Mouse (Mus musculus) gastrocnemius, postnatal 4 days (tissue): ENCODE measurements around the gene Lrrc7. TPM values are rescaled to one million over a fixed set of nuclear protein-coding genes. Genes with fewer than 3 reads are reported as not detected.

ENCODE experiments used
- DNase-seq, 2 experiments: peaks; one replicate each; pipeline ENCODE4 v3.0.0; 2021 to 2022; ENCODE audit warnings: low spot score in 2 of 2, mixed read lengths in 2 of 2
- long read RNA-seq, 2 experiments: library from polyadenylated mRNA; stranded (forward); transcript quantifications; one replicate each; pipeline ENCODE4 v2.0.0; 2021
- total RNA-seq, 2 experiments: library from RNA; stranded (reverse); gene quantifications; 2 replicates each; pipeline ENCODE4 v1.2.3; 2021

Lrrc7 gene
- under 1 TPM; 0.05 to 0.10 TPM for total RNA-seq
- long read RNA-seq, experiment 1 = 0 reads
- long read RNA-seq, experiment 2, partial matches to known transcripts = 0 of 1 reads
- long read RNA-seq, experiment 2, other reads (novel, unspliced or antisense) = 1 of 1 reads

DNA sequence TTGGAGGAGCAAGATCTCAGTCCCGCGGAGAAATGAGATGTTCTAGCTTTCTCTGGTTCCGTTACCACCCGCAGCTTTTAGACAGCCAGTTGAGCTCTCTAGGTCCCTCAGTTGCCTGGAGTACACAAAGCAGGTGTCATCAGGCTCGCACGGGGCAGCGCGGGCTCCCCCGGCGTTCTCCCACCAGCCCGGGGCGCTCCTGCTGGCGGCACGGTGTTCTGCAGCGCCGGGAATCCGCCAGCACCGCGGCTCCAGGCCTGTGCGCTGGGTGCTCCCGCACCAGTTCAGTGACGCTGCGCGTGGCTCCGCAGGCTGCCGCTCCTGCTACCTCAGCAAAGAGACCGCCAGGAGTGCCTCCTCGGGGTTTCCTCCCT, at the start of gene Lrrc7:
Lrrc7 (minus strand) TSS at position 235 of the 374 bp plus-strand sequence.
- DNase-seq = peak in 1 of 2 experiments; percentile 9

DNA sequence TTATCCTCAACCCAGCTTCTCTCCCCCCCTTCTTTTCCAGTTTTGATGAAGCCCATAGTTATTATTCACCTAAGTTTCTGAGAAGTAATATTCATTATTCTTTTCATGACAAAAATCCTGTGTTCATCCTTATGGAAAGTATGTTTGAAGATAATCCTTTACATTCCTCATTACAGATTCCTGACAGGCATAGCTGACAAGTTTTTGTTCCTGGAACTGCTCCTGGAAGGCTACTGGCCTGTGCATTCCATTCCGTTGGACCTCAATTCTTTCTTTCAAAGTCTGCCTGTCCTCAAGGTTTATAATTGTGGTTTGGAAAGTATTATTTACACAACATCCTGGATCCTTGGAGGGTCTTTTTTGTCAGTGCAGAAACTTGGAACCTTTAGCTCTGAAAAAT, 45.0 kb upstream of the Lrrc7 start:
- no peak for DNase-seq

DNA sequence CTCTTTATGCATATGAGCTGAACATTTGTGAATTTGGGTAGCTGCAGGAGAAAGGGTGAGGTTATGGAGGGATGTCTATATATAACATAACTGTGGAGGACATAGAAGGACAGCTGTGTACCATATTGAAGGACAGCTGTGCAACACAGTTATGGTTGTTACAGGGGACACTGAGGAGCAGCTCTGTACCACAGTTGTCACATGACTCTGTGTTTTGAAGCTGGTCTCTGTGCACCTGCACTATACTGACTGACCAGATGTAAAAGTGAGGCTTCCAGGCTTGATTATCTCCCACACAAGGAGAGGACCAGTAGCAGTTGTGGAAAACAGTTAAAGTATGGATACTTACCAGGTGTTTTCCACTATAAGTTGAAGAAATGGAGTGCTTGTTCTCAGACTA, 43.3 kb upstream of the Lrrc7 start:
- DNase-seq = no peak

DNA sequence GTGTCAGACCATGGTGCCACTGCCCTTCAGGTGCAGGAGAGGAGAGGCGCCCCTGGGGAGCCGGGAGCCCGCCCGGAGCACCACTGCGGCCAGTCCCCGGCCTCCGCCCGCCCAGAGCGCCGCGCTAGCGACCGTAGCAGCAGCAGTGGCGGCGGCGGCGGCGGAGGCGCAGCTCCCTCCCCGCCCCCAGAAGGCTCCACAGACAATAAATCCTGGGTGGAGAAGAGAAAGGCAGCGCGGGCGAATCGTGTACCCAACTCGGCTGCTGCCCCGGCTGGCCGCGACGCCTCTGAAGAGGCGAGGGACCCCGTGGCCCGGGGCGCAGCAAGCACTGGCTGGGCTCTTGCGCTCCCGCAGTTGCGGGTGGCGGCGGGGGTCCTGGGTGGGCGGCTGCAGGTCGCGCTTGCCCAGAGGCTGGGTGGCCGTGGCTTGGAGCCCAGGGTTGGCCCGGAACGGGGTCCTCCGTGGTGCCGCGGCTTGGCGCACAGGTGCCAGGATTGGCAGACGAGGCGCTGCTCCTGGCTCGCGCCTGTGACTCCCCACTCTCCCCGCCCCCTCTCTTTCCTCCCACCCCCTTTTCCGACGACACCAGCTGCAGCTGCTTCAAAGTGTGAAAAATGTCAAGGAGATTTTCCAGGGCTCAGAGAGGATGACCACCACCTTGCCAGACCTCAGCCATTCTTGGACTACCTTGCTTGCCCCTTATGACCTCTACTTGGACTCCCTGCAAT, 600 bp downstream of the Lrrc7 start:
- peak in 1 of 2 experiments; percentile 18 for DNase-seq

DNA sequence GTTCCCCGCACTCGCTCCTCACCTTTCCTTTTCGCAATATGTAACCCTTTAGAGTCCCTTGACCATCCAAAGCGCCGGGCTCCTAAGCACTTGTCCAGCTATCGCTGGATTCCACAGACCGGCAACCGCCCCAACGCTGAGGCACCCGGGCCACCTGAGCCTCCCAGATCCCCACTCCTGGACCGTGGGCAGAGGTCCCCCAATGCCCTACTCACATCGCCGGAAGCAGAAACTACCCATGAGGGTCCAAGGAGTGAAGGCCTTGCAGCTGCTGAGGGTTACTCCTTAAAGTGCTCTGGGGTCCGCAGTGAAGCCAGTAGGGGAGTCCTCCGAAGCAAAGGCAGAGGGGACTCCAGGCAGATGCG, 1.1 kb downstream of the Lrrc7 start:
- no peak for DNase-seq

DNA sequence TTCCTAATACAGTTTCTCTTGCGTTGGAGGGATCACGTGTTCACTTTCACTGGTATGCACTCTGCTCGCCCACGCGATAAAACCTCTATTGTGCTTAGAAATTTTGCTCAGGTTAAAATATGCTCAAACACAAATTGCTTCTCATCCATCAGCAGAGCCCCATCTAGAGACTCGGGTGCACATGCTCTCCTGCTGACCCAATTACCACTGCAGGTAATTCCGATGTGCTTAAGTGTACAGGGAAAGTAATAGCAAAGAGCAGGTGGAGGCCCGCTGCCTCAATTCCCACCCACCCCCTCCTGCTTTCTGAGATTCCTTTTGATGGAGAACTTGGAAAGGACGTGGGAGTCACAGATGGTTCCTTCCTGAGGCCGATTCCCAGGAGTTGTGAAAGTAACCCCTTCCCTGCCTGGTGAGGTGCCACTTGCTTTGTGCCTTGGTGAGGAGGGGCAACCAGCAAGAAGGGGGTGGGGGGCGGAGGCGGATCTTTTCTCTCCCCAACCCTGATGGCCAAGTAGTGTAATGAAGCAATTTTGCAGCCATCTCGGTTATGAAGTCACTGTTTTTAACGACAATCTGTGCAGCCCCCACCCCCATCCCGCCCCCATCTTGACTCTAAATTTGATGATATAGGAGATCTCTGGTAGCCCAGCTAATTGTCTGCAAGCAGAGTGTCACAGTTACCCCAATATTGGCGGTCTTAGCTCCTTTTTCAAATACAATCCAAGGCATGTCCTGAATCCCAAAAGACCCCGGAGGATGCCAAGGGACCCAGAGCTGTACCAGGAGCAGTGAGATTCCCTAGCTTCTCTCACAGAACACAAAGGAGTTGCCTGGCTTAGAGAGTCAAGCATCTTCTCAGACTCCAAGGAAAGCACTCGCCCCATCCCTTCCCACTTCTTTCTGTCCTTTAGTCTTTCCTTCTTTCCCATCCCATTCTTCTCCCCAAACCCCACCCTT, 2.0 kb downstream of the Lrrc7 start:
- no peak for DNase-seq

DNA sequence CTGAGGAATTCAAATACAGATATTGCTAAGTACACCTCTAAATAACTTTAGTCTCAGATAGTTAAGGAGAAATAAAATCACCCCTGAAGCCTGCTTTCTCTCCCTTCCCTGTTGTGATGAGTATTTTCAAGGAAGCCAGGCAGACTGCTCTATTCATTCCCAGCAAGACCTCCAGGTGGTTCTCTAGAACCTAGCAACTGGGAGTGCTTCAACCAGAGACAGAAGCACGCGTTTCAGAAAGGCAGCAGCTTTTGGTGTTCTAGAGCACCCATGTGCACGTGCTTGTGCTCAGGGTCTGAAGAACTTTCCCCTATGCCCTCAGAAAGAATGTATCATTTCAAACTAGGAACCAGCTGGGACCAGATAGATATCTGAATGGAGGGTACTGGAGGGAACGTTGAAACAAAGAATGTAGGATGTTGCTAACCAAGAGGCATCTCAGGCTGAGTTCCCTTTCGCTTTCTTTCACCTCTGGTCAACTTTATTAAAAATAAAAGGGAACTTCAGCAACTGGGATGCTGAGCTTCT, 2.8 kb downstream of the Lrrc7 start:
- no peak for DNase-seq

DNA sequence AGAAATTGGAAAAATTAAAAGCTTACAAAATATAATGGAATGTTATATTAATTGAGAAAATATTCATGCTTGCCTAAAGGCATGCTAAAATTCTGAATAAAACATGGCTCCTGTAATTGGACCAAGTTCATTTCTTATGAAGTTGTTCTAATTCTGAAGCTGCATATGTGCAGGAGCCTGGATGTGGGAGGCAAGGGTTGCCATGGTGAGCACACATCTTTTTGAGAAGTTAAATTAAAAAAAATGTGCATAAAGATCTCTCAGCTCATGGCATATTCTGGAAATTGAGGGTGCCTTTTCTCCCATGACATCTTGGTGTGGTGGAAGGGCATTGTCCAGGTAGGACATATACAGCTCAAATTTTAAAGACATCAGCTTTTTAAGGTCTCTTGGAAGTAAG, 3.4 kb downstream of the Lrrc7 start:
- DNase-seq = no peak

DNA sequence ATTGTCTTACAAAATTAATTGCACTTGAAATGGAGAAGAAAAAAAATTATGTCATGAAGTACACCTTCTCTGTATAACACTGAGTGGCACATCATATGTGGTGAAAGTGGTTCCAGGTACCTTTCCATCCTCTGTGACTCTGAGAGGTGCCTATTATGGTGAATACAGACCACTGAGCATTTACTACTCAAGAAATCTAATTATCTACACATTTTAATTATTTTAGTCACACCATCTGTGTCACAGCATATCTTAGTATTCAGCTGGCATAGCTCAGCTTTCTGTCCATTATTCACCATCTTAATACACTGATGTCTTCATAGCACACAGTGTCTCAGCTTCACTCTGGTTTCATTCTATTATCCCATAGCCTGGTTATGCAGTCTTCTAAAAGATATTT, 7.7 kb downstream of the Lrrc7 start:
- no peak for DNase-seq

DNA sequence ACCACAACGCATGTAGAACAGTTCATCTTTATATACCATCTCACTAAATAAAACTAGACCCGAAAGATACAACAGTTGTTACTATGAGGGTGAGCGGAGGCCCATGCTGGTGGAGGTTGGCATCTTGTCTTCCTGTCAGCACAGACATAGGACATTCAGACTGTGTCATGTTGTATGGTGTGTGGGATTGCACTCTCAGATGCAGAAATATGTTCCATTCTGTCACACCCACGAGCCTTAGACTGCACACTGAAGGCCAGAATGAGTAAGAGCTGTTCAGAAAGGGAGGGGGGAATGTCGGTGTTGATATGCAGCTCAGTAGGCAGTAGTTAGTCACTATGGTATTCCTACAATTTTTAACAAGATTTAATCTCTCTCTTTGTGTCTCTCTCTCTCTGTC, 9.9 kb downstream of the Lrrc7 start:
- no peak for DNase-seq

DNA sequence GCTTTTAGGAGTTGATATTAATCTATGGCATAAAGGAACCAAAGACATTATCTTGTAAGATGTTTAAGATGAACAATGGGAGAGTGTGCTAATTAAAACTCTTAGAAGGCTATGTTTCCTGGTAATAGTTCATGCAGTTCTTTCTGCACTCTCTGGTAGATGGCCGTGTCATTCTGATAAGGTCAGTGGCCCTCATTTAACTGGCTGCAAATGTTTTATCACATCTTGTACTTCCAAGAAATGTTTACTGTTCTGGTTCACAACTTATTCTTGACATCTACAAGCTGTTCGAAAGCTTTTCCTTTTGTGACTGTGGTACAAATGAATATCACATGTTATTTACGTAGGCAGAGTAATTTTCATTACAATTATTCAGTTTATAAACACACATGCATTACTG, 18.5 kb downstream of the Lrrc7 start:
- DNase-seq = no peak

DNA sequence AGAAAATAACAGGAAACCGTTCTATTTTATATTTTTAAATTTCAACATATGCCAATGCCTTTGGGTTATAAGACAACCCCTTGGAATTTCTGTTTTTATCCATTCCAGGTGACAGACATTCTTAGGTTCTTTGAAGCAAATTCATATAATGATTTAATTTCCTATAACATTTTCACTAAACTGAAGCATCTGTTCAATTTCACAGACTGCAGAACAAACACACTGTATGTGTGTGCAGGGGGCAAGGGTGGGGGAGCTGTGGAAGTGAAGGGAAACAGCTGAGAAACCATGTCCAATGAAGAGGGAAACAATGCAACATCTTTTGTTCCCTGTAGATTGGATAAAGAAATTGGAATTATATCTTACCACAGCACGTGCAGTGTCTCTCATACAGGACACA, 29.2 kb downstream of the Lrrc7 start:
- no peak for DNase-seq

DNA sequence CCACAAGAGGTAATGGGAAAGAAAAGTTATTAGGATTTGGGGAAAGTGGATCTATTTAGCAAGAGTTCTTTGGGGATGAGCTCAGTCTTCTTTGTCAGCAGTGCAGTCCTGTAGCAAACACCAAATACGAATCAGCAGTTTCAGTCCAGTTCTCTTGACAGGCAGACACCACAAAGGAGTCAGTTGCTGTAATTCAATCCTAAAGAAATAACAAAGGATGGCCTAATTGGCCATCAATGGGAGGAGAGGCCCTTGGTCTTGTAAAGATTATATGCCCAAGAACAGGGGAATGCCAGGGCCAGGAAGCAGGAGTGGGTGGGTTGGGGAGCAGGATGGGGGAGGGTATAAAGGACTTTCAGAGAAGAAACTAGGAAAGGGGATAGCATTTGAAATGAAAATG, 33.5 kb downstream of the Lrrc7 start:
- DNase-seq = no peak

DNA sequence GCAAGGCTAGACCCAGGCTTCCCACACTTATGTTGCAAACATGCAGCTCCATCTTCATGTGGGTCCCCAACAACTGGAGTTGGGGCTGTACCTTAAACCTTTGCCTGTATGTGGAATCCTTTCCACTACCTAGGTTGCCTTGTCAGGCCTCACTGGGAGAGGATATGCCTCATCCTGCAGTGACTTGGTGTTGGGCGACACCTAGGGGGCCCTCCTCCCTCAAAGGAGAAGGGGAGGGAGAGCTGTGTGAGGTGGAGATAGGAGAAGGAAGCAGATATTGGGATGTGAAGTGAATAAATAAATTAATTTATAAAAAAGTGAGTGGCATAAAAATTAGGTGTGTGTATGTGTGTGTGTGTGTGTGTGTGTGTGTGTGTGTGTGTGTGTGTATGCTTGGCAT, 68.3 kb downstream of the Lrrc7 start:
- no peak for DNase-seq

DNA sequence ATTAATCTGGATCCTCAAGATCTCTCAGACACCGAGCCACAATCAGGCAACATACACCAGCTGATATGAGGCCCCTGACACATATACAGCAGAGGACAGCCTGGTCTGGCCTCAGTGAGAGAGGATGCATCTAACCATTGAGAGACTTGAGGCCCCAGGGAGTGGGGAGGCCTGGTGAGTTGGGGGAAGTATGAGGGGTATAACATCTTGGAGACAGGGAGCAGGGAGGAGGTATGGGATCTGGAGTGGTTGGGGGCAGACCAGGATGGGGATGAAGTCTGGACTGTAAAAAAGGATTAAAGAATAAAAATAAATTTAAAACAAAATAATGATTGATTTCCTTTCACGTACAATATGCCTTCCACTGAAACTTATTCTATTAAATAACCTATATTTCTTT, 82.3 kb downstream of the Lrrc7 start:
- no peak for DNase-seq

DNA sequence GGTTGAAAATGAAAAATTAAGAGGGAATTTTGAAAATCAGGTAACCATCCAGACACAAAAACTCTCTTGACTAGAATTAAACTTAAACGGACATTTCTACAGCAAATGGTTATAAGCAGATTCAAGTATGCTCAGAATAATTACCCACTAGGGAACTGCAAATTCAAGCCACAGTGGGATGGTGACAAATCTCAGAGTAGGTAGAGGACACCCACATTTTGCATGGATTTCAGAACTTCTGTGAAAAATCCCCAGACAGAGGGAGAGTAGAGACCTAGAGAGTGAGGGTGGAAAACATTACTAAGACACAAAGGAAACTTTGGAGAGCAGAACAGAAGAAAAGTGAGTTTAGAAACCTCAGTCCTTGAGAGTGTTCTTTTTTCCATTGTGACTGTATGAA, 161.4 kb downstream of the Lrrc7 start:
- DNase-seq = no peak

DNA sequence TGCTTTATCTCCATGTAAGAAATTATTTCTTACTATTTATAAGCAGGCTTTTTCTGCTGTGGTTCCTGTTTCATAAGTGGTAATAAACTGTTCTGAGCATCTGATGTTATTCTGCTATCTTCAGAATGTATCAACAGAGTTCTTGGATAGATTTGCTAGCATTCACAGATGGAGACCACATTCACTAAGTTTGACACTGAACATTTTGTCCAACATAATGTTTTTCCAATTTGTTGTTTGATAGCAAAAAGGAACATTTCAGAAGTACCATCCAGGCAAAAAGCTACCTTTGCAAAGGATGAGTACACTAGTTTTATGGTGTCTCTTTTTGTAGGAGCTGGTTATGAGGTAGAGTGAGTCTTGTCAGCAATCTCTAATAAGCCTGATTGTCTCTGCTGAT, 170.5 kb downstream of the Lrrc7 start:
- no peak for DNase-seq

DNA sequence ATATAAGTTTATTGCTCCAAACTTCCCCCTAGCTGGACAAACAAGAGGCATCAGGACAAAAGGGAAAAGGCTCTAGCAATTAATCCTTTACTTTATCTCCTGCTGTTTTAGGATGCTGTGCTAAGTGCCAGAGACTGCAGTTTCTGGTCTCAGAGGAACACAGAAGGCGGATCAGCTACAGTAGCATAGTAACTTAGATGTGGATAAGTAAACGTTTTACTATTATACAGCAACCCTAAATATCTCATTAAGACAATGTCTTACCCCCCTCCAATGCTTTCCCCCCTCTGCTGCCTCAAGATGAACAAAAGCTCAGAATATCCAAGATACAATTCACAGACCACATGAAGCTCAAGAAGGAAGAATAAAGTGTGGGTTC, 174.0 kb downstream of the Lrrc7 start:
- DNase-seq = no peak

DNA sequence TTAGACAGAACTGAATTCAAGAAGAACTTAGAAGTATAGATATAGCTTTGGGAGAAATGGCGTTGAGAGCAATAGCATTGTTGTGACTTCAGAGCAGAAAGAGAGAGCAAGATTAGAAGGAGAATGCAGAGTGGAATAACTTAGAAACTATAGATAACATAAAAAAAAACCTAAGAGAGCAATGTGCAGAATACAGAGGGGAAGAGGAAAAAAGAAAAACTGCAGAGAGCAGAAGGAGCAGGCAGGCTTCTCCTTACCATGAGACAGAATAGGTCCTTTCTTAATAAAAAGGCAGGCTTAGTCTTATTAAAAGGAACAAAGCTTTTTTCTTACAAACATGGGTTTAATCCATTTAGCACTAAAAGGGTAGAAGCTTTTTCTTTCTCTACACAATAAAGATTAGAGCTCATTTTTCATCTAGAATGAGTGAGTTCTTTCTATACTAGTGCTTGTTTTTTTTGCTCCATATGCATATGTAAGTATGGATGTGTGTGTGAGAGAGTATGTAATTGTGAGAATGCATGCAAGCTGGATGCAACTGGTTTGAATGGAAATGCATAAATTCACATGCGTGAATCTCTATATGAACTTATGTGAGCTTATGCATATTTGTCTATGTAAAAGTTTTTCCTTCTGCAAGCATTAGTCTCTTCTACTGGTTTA, 174.5 kb downstream of the Lrrc7 start:
- DNase-seq = no peak

DNA sequence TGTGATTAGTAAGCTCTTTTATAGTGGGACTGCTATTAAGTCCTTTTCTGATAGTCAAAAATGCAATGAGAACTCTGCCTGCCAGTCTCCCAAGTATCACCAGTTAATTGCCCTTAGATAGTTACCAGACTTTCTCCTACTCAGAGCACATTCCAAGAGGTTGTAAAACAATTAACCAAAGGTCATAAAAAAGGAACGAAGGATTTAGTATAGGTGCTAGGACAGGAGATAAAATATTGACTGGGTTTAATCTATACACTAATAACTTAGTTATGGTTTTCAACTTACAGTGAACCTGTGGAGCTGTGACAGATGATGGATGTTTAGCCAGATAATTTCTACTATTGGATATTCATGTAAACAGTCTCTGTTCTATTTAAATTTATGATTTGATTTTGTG, 175.2 kb downstream of the Lrrc7 start:
- no peak for DNase-seq

DNA sequence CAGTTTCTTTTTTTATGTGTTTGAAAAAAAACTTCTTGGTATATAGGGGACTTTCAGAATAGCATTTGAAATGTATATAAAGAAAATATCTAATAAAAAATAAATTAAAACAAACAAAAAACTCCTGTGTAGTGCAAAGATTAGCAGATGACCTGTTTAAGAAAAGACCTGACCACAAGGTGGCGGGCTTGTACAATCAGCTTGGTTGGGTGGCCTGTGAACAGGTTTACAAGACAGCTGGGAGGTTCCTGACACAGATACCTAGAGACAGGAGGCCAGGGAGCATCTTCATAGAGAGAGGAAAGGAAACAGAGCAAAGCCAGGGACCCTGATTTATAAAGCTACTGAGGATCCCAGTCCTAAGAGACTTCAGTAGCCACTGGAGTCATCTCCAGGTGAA, 186.1 kb downstream of the Lrrc7 start:
- no peak for DNase-seq

DNA sequence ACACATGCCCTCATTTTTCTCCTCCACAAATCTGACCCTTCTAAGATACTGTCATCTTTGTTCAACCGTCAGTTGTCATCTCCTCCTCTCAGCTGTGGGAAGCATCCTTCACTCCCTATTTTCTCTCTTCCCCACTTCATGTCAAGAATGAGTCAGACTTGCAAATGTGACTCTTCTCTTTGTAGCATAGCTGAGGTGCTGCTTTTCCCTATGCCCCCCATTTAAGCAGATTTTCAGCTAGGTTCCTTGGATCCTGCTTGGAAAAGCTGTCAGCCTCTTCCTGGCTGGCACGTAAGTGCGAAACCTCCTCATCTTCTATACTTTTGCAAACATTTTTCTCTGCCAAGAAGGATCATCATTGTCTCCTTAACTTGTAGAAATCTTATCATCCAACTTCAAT, 192.9 kb downstream of the Lrrc7 start:
- no peak for DNase-seq
